Mouse (Mus musculus) liver (tissue): ENCODE results near the gene Sult1a1.
A peak's percentile ranks its signal among the peaks of the same experiment; 100 is the strongest.
"Not testable (repeated sequence)": the region's sequence is repeated elsewhere in the genome, so short reads cannot be mapped to it uniquely, and the experiment has no call there.

Experiments used
- DNase-seq: peaks from one replicate; pipeline ENCODE4 v3.0.0-alpha.2; 2020; ENCODE audit warnings: mixed read lengths

The Sult1a1 gene

DNA sequence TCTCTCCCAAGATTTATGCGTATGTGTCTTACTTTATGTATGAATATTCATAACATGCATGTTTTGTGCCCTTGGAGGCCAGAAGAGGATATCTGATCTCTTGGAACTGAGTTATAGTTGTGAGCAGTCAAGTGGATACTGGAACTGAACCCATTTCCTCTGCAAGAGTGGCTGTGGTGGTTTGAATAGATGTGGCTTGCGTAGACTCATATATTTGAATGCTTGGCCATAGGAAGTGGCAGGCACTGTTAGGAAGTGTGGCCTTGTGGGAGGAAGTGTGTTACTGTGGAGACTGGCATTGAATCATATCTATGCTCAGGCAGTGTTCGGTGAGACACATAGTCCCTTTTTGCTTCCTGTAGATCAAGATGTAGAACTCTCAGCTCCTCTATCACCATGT lies 20.5 kb downstream of the Sult1a1 start:
- peak; percentile 10 for DNase-seq

DNA sequence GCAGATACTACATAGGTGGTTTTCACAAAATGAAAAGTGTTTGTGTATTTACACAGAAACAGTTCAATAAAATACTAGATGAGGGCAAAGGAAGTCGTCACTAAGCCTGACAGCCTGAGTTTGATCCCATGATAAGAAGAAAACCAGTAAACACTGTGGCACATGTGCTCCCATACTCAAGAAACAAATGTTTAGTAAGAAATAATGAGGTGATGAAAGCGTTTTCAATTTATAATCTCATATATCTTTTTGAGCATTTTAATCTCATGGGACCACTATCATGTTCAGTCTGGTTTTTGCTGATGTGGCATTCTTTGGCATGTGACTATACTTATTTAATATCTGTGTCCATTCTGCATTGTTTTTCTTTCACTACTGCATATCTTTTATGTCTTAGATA lies 22.2 kb downstream of the Sult1a1 start:
- no peak for DNase-seq

DNA sequence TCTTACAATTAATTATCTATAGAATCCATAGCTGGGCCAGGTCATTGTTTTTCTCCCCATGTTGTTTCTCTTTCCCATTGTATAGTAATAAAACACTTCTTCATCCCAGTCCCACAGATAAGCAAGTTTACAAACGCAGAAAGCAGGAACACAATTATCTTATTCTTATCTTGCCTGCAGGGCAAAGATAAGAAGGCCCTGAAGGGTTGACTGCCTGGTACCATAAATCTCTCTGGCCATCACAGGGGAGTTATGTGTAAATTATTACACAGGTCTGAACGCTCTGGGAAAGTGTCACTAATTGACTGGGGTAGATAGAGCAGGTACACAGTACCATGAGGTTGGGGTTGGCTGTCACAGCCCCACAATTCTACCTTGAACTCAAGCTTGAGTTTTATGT lies 25.4 kb downstream of the Sult1a1 start:
- no peak for DNase-seq

DNA sequence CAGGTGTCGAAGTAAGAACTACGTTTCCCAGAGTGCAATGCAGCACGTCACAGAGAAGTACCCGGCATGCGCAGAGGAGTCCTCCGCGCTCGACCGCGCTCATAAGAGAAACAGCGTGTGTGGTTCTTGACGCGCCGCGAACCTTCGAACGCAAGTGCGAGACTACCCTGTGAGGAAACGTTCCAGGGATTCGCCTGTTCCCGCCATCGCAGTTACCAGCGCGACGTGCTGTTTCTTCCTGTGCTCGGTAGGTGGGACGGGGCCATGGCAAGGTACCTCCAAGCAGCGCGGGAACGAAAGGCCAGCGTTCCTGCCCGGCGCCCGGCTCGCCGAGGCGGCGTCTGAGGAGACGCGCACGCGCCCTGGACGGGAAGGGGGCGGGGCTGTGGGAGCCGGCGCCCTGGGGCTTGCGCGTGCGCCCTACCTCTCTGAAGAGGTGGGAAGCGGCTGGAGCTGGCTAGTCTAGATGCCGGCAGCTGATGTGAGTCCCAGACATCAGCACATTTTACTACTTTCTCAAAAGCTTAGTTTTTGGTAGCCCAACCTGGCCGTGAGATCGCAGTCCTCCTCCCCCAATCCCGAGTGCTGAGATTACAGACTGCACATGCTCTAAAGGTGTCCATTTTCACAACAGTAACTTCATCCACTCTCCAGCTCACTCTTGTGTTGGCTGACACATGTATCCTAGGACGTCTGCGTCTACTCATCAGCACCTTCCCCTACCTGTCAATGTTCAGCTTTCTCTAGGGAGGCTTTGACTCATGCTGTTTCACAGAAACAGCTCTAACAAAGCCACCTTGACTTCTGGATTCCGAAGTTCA lies 26.8 kb downstream of the Sult1a1 start, which contains the start of gene Sgf29:
TSS of gene Sgf29 (plus strand) at position 79 of the 821 bp plus-strand sequence.
- DNase-seq = peak; percentile 94

DNA sequence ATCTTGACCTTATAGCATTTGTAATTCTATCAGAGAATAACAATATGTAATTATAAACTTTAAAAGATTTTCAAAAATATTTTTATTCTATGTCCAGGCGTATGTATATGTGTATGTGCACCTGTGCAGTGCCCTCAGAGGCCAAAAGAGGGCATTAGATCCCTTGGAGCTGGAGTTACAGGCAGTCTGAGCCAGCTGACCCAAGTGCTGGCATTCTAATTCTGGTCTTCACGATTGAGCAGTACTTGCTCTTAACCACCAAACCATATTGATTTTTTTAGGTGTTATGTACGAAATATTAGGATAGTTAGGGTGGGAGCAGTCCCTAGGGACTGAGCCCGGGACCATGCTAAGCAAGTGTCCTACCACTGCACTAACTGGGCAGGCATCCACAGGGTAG lies 27.7 kb downstream of the Sult1a1 start:
- peak; percentile 29 for DNase-seq

GRCm38 (mm10) chr7:126645708-126646107 lies 30.5 kb downstream of the Sult1a1 start:
- DNase-seq = no peak

DNA sequence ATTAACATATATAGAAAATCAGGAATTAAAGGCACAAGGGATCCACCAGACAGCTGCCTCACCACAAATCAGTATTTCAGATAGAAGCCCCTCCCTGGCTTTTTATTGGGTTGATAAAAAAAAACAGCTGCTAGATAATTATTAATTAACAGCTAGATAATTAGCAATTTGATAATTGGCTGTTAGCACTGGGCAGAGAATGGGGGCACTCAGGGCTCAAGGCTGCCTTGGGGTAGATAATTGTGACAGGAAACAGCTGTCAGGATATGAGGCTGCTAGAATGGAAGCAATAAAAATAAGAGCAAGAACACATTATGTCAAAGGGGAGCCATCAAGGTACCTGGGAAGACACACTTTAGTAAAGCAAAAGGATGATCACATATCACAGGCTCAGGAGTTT lies 31.3 kb downstream of the Sult1a1 start:
- no peak for DNase-seq

GRCm38 (mm10) chr7:126644345-126644744 lies 31.9 kb downstream of the Sult1a1 start:
- no peak for DNase-seq

DNA sequence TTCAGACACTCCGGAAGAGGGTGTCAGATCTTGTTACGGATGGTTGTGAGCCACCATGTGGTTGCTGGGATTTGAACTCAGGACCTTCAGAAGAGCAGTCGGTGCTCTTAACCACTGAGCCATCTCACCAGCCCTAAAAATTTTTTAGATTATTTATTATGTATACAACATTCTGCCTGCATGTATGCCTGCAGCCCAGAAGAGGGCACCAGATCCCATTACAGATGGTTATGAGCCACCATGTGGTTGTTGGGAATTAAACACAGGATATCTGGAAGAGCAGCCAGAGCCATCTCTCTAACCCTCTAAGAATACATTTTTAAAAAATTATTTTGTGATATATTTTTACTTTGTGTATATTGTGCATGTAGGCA lies 33.0 kb downstream of the Sult1a1 start:
- DNase-seq = not testable (repeated sequence)

- DNase-seq = no peak
These were observed 33.5 kb downstream of the Sult1a1 start for GRCm38 (mm10) chr7:126642545-126643243.

- DNase-seq = peak; percentile 45
These were observed 39.3 kb downstream of the Sult1a1 start for GRCm38 (mm10) chr7:126636733-126637520.

- DNase-seq = no peak
These were observed 40.9 kb downstream of the Sult1a1 start for GRCm38 (mm10) chr7:126635375-126635774.

GRCm38 (mm10) chr7:126632478-126632877 lies 43.8 kb downstream of the Sult1a1 start:
- DNase-seq = no peak

GRCm38 (mm10) chr7:126630824-126631518 lies 45.3 kb downstream of the Sult1a1 start, which contains the start of gene Nupr1:
Gene Nupr1, minus strand, starts transcription at chr7:126630861.
- DNase-seq = no peak

DNA sequence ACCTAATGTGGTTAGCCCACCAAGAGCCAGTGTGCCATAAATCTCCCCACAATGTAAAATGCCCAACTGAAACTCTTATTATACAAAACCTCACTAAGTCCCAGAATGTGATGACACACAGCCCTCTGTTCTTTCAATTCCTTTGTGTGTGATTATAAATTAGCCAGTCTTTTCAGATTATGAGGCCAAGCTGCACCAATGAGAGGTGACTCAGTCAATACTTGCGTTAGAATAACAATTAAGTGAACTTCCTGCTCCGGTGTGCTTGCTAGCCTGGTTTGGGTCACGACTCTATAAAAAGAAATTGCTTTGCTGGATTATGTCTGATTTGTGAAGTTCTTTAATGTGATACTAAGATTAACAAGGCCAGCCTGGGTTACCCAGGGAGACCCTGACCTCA lies 46.3 kb downstream of the Sult1a1 start:
- DNase-seq = no peak

GRCm38 (mm10) chr7:126628111-126628510 lies 48.1 kb downstream of the Sult1a1 start:
- no peak for DNase-seq

DNA sequence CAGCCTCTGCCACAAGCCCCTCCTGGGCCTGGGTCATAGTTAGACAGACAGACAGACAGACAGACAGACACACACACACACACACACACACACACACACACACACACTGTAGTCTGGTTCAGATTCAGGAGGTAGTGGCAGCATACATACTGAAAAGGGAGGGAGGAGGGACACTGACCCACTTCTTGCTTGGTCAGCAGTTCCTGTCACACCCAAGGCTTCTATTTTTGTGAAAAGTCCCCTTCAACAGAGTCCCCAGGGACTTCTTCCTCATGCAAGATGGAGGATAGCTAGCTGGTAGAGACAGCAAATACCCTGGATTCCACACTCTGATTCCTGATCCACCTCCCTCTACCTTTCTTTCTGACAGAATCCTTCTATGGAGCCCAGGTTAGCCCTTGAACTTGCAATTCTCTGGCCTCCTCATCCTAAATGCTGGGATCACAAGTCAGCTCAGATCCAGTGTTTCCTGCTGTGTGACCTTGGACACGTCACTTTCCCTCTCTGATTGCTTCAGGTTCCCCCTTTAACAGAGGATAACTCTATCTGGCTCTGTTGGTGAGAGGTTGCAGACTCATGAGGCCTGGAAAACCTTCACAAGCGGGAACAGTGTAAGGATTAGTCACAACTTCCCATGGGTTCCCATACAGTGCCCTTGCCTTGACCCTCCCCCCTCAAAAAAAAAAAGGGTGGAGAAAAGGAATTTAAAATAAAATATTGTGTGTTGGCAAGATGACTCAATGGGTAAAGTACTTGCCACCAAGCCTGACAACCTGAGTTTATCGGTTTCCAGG lies 50.2 kb downstream of the Sult1a1 start:
- no peak for DNase-seq

GRCm38 (mm10) chr7:126625369-126625768 lies 50.9 kb downstream of the Sult1a1 start:
- peak; percentile 68 for DNase-seq

DNA sequence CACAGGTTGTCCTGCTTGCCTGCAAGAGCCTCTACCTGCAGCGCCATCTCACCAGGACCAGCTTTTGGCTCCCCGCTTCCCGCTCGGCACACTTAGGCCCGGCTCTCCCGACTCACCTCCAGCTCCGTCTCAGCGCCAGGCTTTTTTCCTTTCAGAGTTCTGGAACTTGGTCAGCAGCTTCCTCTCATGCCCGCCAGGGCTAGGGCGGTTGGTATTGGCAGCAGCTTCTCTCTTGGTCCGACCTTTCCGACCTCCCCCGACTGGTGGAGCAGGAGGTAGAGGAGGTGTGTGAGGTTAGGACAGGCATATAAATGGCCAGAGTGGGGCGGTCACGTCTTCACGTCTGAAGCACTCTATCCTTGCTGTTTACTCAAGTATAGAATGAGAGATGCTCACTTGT lies 51.5 kb downstream of the Sult1a1 start:
- DNase-seq = no peak

- DNase-seq = no peak
These were observed 52.9 kb downstream of the Sult1a1 start for GRCm38 (mm10) chr7:126623381-126623780.
